Mouse (Mus musculus) cortical plate, adult 2 months (tissue): ENCODE results near the gene Tnpo1. TPM values are rescaled to one million over a fixed set of nuclear protein-coding genes. Genes with fewer than 3 reads are reported as not detected.

Experiments
- H3K27ac ChIP-seq: fragments of 200-500 bp; 2 replicates; pipeline ENCODE4 v1.5.1; 2012; ENCODE audit warnings: low read length, control low read depth, inconsistent platforms; ENCODE audit not compliant: insufficient read depth
- H3K4me1 ChIP-seq: fragments of 200-500 bp; 2 replicates; pipeline ENCODE4 v1.6.1; 2011; ENCODE audit warnings: low read length; ENCODE audit not compliant: control insufficient read depth, insufficient read depth
- H3K4me3 ChIP-seq: fragments of 200-500 bp; 2 replicates; pipeline ENCODE4 v1.5.1; 2011; ENCODE audit warnings: mild to moderate bottlenecking, low read length, control low read depth; ENCODE audit not compliant: insufficient read depth
- CTCF ChIP-seq: fragments of 200-500 bp; IDR thresholded peaks from 2 replicates; pipeline ENCODE4 v1.5.1; 2011; ENCODE audit warnings: mild to moderate bottlenecking, control low read depth, low read length; ENCODE audit not compliant: insufficient read depth; ENCODE audit errors: extremely low read depth
- POLR2A ChIP-seq: fragments of 200-500 bp; IDR thresholded peaks from 2 replicates; pipeline ENCODE4 v1.6.1; 2011; ENCODE audit warnings: mild to moderate bottlenecking, low read length, control low read depth; ENCODE audit not compliant: insufficient read depth; ENCODE audit errors: extremely low read depth
- polyA plus RNA-seq: library from polyadenylated mRNA; depleted of rRNA; stranded (reverse); fragments of >200 nt; gene quantifications from 2 replicates; pipeline ENCODE4 v1.2.3, GENCODE M21; 2012

Gene Tnpo1
- polyA plus RNA-seq, 1 experiment, result 25.1 TPM

DNA sequence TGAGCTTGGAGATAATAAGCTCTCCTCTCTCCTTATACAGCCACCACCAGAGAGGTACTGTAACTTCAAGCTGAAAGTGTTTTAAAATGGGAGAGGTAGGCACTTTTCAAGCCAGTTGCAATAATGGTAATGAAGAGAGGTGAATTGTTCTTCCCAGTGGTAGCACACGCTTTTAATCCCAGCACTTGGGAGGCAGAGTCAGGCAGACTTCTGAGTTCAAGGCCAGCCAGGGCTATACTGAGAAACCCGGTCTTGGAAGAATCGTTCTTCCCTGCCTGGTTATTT, 716 bp upstream of the Tnpo1 start:
- Histone ChIP-seq H3K4me1 (peaks cover 9% of the 10 kb centered on the region), H3K27ac (peak overlapping the region; percentile 97; the same call in 1 of the 2 replicates), H3K4me3 (peak overlapping the region; percentile 99; the same call in 1 of the 2 replicates)
- TF ChIP-seq POLR2A, result no peak
- TF ChIP-seq CTCF, result no peak

DNA sequence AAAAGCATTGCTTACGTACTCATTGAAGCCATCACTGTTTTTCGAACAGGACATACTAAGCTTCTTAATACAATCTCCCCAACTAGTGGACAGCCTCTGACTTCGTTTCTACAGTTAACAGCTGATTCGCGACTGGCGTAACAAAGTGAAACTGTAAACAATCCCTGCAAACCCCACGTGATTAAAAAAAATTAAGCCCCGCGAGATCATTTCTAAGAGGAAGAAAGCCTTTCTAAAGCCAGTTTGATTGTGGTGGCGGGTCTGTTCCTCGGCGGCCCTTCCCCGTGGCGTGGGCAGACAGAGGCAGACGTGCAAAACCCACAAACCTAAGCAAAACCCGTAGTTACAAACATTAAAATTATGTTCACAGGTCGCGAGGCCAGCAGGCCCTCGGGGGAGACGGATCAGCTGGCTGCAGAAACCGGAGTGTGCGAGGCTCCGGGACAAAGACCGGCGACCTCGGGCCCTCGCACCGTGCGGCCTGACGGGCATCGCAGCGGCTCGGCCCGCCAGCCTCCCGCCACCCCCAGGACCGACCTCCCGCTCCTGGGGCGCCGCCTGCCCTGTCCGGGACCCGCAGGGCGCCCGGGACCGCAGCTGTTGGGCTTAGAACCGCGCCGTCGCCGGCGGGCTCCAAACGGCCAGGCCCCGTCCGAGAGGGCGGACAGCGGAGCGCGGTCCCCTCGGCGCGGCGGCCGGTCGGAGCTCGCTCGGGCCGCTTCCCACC, 535 bp downstream of the Tnpo1 start:
- Histone ChIP-seq H3K4me1 (peaks cover 14% of the 10 kb centered on the region), H3K4me3 (peak overlapping the region; percentile 99), H3K27ac (peak overlapping the region; percentile 100)
- TF ChIP-seq CTCF, result no peak
- TF ChIP-seq POLR2A, result peak; percentile 49

DNA sequence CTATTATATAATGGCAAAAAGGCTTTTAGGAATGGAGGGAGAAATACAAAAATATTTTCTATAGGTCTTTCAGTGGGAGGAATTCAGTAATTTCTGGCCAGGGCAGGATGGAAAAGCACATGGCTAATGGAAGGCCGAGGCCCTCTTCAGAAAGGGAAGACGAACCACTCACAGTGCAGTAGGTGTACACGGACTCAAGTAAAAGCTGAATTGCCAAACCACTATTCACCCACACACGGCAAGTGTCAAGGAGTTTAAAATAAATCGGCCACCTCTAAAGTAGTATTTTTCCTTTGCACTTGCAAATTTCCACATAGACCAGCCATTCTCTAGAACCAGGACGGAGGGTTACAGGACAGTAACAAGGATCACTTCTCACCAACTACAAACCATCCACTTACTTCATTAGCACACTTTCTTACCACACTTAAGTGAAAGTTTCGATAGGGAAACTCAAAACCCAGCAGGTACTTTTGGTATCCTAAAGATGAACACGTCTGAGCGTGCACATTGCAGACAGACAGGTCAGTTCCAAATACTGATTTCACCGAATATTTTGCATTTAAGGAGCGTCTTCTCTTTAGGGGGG, 1.2 kb downstream of the Tnpo1 start:
- Histone ChIP-seq H3K4me3 (peak overlapping the region; percentile 99), H3K4me1 (peaks cover 15% of the 10 kb centered on the region), H3K27ac (peak overlapping the region; percentile 100)
- TF ChIP-seq CTCF (no peak), POLR2A (no peak)

DNA sequence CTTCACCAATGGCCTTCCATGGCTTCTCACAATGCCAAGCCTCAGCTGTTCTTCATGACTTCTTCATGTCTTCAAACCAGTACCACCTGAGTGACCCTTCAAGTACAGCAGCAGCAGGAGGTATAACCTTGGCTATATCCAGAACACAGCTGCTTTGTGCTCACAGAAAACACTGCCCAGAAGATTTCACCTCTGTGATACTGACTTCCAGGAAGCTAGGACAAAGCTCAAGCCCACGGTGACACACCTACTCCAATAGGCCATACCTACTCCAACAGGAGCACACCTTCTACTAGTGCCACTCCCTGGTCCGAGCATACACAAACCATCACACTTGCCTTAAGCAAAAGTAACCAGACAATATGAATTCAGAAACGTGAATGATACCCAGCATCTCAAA, 3.4 kb downstream of the Tnpo1 start:
- Histone ChIP-seq H3K4me1 (peaks cover 20% of the 10 kb centered on the region), H3K4me3 (no peak overlapping the region), H3K27ac (no peak overlapping the region)
- TF ChIP-seq POLR2A (no peak), CTCF (no peak)

- H3K4me1 ChIP-seq, result peaks cover 20% of the 10 kb centered on the region
- TF ChIP-seq CTCF (no peak), POLR2A (no peak)
- no peak overlapping the region for H3K27ac ChIP-seq
- H3K4me3 ChIP-seq, result no peak overlapping the region
These were observed 4.9 kb downstream of the Tnpo1 start for GRCm38 (mm10) chr13:98921276-98921675.

GRCm38 (mm10) chr13:98920300-98920699, 5.9 kb downstream of the Tnpo1 start:
- Histone ChIP-seq H3K27ac (no peak overlapping the region), H3K4me1 (peaks cover 23% of the 10 kb centered on the region), H3K4me3 (no peak overlapping the region)
- TF ChIP-seq CTCF (no peak), POLR2A (no peak)

DNA sequence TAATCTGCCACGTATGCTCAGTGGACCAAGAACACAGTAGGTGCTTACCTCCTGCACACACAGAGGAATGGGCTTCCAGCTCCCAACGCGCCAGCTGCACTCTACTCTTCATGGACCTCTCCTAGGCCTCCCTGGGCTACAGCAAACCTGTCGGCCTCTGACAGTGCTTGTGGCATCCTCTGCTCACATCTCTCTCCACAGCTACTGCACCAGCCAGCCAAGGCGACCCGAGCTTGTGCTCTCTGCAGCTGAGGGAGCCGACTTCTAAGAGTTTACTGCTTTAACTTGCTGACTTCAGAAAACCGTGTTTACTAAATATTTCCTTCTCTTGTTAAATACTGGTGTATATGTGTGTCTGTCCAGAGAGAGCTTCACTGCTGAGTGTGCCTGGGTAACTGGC, 6.5 kb downstream of the Tnpo1 start:
- Histone ChIP-seq H3K4me1 (peaks cover 23% of the 10 kb centered on the region), H3K27ac (no peak overlapping the region), H3K4me3 (no peak overlapping the region)
- no peak for TF ChIP-seq CTCF
- no peak for TF ChIP-seq POLR2A

DNA sequence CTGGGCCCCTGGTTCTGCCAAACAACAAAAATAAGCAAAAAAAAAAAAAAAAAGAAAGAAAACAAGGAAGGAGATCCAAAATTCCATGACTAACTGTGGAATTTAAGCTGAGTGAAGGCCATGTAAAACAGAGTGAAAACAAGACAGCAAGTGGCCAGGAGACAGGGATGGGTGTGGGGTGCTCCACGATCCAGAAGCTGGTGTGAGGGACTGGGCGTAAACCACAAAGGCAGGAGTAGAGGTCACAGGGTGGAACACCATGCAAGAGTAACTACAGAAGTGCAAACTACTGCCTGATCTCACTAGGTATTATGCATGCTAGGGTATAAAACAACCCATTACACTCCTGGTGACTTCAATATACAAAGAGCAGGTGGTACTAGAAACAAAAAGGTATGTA, 8.3 kb downstream of the Tnpo1 start:
- no peak overlapping the region for H3K27ac ChIP-seq
- H3K4me1 ChIP-seq, result peaks cover 20% of the 10 kb centered on the region
- TF ChIP-seq CTCF (no peak), POLR2A (no peak)
- no peak overlapping the region for H3K4me3 ChIP-seq

GRCm38 (mm10) chr13:98915591-98915990, 10.6 kb downstream of the Tnpo1 start:
- Histone ChIP-seq H3K4me3 (no peak overlapping the region), H3K27ac (no peak overlapping the region), H3K4me1 (peaks cover 14% of the 10 kb centered on the region; the same call in 1 of the 2 replicates)
- TF ChIP-seq POLR2A (no peak), CTCF (no peak)

GRCm38 (mm10) chr13:98914844-98915212, 11.4 kb downstream of the Tnpo1 start:
- Histone ChIP-seq H3K4me1 (peaks cover 14% of the 10 kb centered on the region; the same call in 1 of the 2 replicates), H3K4me3 (no peak overlapping the region), H3K27ac (no peak overlapping the region)
- TF ChIP-seq CTCF (no peak), POLR2A (no peak)
